Mouse (Mus musculus): ENCODE measurements around the gene 2610028H24Rik. TPM values are rescaled to one million over a fixed set of nuclear protein-coding genes. Genes with fewer than 3 reads are reported as not detected.

Gene 2610028H24Rik
- total and polyA plus RNA-seq, 2 experiments: not detected

DNA sequence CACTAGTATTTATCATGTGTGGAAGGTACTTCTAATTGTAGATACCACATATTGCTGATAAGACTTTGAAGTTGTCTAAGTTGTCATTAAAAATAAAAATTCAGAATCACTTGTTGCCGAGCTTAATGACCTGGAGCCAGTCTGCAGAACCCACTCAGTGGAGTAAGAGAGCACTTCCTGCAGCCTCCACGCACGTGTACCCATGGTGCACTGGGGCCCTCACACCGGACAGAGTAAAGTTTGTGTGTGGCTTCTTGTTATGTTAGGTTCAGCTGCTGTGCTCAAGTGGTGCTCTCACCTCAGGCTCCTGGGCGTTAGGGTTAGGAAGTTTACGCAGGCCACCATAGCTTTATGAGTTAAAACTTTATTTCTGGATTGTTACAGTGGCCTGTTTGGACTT lies 46.6 kb downstream of the 2610028H24Rik start:
- WGBS: 93% methylated on average over 6 of the region's 6 CpGs
- Histone ChIP-seq H3K4me1 (ENCODE audit: control insufficient read depth, insufficient read depth, low read length) (no peaks in the 10 kb centered on the region), H3K4me3 (ENCODE audit: insufficient read depth, low read depth, low read length) (no peak overlapping the region), H3K79me2 (ENCODE audit: control insufficient read depth, insufficient read depth, low read length) (no peaks in the 10 kb centered on the region), H3K9ac (ENCODE audit: low read depth, low read length) (no peak overlapping the region), H3K27me3 (ENCODE audit: control insufficient read depth, insufficient read depth, low read length) (no peaks in the 10 kb centered on the region), H3K27ac (replicated peaks; ENCODE audit: insufficient read depth, low read depth, low read length) (no peak overlapping the region), H3K36me3 (ENCODE audit: control insufficient read depth, insufficient read depth, low read length) (peaks cover 52% of the 10 kb centered on the region)
- TF ChIP-seq POLR2A (IDR thresholded peaks at IDR 0.05; ENCODE audit: extremely low read depth, insufficient read depth, low read length) (no peak), CTCF (IDR thresholded peaks at IDR 0.05; ENCODE audit: low read depth, low read length) (no peak)
- DNase-seq (ENCODE audit: extremely low read depth, low read depth, low spot score): no peak

DNA sequence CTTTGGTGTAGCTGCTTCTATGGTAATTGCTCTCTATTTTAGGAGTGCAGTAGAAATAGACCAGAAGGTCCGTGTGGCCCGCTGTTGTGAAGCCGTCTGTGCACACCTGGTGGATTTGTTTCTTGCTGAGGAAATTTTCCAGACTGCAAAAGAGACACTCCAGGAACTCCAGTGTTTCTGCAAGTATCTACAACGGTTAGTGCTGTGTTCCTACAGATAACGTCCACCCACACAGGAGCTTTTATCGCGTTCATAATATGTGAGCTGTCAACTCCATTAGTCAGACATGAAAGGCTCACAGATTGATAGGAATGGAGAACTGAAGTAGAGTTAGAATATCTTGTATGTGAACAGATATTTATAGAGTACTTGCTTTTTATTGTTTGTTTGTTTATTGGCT lies 47.5 kb downstream of the 2610028H24Rik start:
- H3K9ac ChIP-seq (ENCODE audit: low read depth, low read length): no peak overlapping the region
- H3K27me3 ChIP-seq (ENCODE audit: control insufficient read depth, insufficient read depth, low read length): no peaks in the 10 kb centered on the region
- no peak overlapping the region for H3K27ac ChIP-seq (replicated peaks; ENCODE audit: insufficient read depth, low read depth, low read length)
- no peak overlapping the region for H3K4me3 ChIP-seq (ENCODE audit: insufficient read depth, low read depth, low read length)
- TF ChIP-seq CTCF (IDR thresholded peaks at IDR 0.05; ENCODE audit: low read depth, low read length): no peak
- peaks cover 52% of the 10 kb centered on the region for H3K36me3 ChIP-seq (ENCODE audit: control insufficient read depth, insufficient read depth, low read length)
- DNase-seq (ENCODE audit: extremely low read depth, low read depth, low spot score): no peak
- H3K4me1 ChIP-seq (ENCODE audit: control insufficient read depth, insufficient read depth, low read length): peaks cover 4% of the 10 kb centered on the region; the same call in 1 of the 2 replicates
- WGBS: 95% methylated on average over 7 of the region's 7 CpGs
- H3K79me2 ChIP-seq (ENCODE audit: control insufficient read depth, insufficient read depth, low read length): no peaks in the 10 kb centered on the region

DNA sequence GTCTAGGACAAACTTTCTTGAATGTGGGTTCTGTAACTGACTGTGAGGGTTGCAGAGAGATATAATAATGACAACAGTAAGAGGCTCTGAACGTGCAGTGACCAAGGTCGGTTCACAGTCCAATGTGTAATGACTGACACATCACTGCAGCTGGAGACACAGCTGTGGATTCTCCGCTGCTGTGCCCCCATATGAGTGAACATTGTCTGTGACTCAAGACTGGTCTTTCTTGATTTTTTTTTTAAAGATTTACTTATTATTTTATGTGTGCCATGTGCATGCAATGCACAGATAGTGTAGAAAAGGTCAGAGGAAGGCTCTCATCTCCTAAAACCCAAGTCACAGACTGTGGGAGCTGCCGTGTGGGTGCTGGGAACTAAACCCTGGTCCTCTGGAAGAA lies 48.6 kb downstream of the 2610028H24Rik start:
- H3K9ac ChIP-seq (ENCODE audit: low read depth, low read length): no peak overlapping the region
- H3K27me3 ChIP-seq (ENCODE audit: control insufficient read depth, insufficient read depth, low read length): no peaks in the 10 kb centered on the region
- no peak for DNase-seq (ENCODE audit: extremely low read depth, low read depth, low spot score)
- no peak for TF ChIP-seq POLR2A (IDR thresholded peaks at IDR 0.05; ENCODE audit: extremely low read depth, insufficient read depth, low read length)
- TF ChIP-seq CTCF (IDR thresholded peaks at IDR 0.05; ENCODE audit: low read depth, low read length): no peak
- H3K27ac ChIP-seq (replicated peaks; ENCODE audit: insufficient read depth, low read depth, low read length): no peak overlapping the region
- H3K4me1 ChIP-seq (ENCODE audit: control insufficient read depth, insufficient read depth, low read length): peaks cover 5% of the 10 kb centered on the region; the same call in 1 of the 2 replicates
- H3K4me3 ChIP-seq (ENCODE audit: insufficient read depth, low read depth, low read length): no peak overlapping the region
- no peaks in the 10 kb centered on the region for H3K79me2 ChIP-seq (ENCODE audit: control insufficient read depth, insufficient read depth, low read length)
- WGBS: 90% methylated on average over 4 of the region's 4 CpGs
- H3K36me3 ChIP-seq (ENCODE audit: control insufficient read depth, insufficient read depth, low read length): peaks cover 55% of the 10 kb centered on the region

DNA sequence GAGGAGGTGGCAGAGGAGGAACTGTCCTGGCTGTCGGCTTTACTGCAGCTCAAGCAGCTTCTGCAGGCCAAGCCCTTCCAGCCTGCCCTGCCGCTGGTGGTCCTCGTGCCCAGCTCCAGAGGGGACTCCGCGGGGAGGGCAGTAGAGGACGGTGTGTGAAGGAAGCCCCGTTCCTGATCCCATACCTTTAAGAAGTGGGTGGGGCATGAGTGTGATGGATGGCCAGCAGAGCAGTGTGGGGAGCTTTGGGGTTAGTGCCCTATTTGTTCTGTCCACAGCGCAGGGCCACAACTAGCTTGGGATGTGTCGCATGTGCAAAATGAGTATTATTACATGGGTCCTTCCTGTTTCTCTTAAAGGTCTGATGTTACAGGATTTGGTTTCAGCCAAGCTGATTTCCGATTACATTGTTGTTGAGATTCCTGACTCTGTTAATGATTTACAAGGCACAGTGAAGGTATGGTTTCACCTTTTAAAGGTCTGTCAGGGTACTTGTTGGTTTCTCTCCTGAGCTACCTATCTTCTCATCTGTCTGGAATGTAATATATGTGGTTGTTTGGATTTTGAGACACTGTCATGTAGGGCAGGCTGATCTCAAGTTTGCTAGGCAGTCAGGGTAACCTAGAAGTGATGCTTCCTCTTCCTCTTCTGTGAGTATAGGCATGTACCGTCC lies 55.5 kb downstream of the 2610028H24Rik start:
- no peak for DNase-seq (ENCODE audit: extremely low read depth, low read depth, low spot score)
- H3K27ac ChIP-seq (replicated peaks; ENCODE audit: insufficient read depth, low read depth, low read length): no peak overlapping the region
- H3K9ac ChIP-seq (ENCODE audit: low read depth, low read length): no peak overlapping the region
- peaks cover 5% of the 10 kb centered on the region; the same call in 1 of the 2 replicates for H3K4me1 ChIP-seq (ENCODE audit: control insufficient read depth, insufficient read depth, low read length)
- no peaks in the 10 kb centered on the region for H3K27me3 ChIP-seq (ENCODE audit: control insufficient read depth, insufficient read depth, low read length)
- H3K79me2 ChIP-seq (ENCODE audit: control insufficient read depth, insufficient read depth, low read length): no peaks in the 10 kb centered on the region
- H3K4me3 ChIP-seq (ENCODE audit: insufficient read depth, low read depth, low read length): no peak overlapping the region
- no peak for TF ChIP-seq POLR2A (IDR thresholded peaks at IDR 0.05; ENCODE audit: extremely low read depth, insufficient read depth, low read length)
- no peak for TF ChIP-seq CTCF (IDR thresholded peaks at IDR 0.05; ENCODE audit: low read depth, low read length)
- WGBS: 71% methylated on average over 11 of the region's 11 CpGs
- H3K36me3 ChIP-seq (ENCODE audit: control insufficient read depth, insufficient read depth, low read length): peaks cover 49% of the 10 kb centered on the region

DNA sequence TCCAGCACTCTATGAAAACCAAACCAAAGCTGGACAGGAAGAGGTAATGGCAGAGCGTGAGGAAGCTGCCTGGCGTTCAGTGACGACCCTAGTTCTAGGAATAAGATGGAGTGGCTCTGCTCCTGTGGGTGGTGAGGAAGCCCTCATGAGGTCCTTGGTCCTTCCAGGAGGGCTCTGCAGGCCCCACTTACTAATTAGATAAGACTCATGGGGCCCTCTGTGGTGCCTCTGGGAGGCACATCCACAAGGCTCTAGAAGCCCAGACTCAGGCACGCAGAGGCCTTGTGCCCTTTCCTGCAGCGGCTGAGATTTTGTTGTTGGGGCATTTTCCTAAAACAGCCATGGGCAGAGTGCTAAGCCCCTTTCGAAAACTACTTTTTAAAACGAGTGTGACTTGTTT lies 57.0 kb downstream of the 2610028H24Rik start:
- Histone ChIP-seq H3K36me3 (ENCODE audit: control insufficient read depth, insufficient read depth, low read length) (peaks cover 42% of the 10 kb centered on the region), H3K4me3 (ENCODE audit: insufficient read depth, low read depth, low read length) (no peak overlapping the region), H3K4me1 (ENCODE audit: control insufficient read depth, insufficient read depth, low read length) (peaks cover 5% of the 10 kb centered on the region; the same call in 1 of the 2 replicates), H3K27me3 (ENCODE audit: control insufficient read depth, insufficient read depth, low read length) (no peaks in the 10 kb centered on the region), H3K27ac (replicated peaks; ENCODE audit: insufficient read depth, low read depth, low read length) (no peak overlapping the region), H3K79me2 (ENCODE audit: control insufficient read depth, insufficient read depth, low read length) (no peaks in the 10 kb centered on the region), H3K9ac (ENCODE audit: low read depth, low read length) (no peak overlapping the region)
- TF ChIP-seq CTCF (IDR thresholded peaks at IDR 0.05; ENCODE audit: low read depth, low read length) (no peak), POLR2A (IDR thresholded peaks at IDR 0.05; ENCODE audit: extremely low read depth, insufficient read depth, low read length) (no peak)
- 90% methylated on average over 7 of the region's 7 CpGs for WGBS
- no peak for DNase-seq (ENCODE audit: extremely low read depth, low read depth, low spot score)

Other genes starting within 250 kb of the 2610028H24Rik start
- 1.1 TPM in 2 replicates for gene Prmt2, start 211.2 kb upstream of the 2610028H24Rik start, total RNA-seq (2014; rRNA removed)
- 0.73 and 1.4 TPM in 2 replicates for gene Prmt2, start 211.2 kb upstream of the 2610028H24Rik start, polyA plus RNA-seq (2012; rRNA removed)
- 0.09 and 0.13 TPM in 2 replicates for gene S100b, start 195.2 kb upstream of the 2610028H24Rik start, total RNA-seq (2014; rRNA removed)
- not detected in 2 replicates for gene S100b, start 195.2 kb upstream of the 2610028H24Rik start, polyA plus RNA-seq (2012; rRNA removed)
- gene Dip2a, start 103.8 kb upstream of the 2610028H24Rik start, total RNA-seq (2014; rRNA removed): 2.0 and 2.6 TPM in 2 replicates
- gene Dip2a, start 103.8 kb upstream of the 2610028H24Rik start, polyA plus RNA-seq (2012; rRNA removed): 1.6 and 1.7 TPM in 2 replicates
- not detected in 2 replicates for gene AC141477.1, start 8.6 kb upstream of the 2610028H24Rik start, total RNA-seq (2014; rRNA removed)
- gene AC141477.1, start 8.6 kb upstream of the 2610028H24Rik start, polyA plus RNA-seq (2012; rRNA removed): not detected in 2 replicates
- 6.1 and 7.0 TPM in 2 replicates for gene Pcnt, start 6.3 kb upstream of the 2610028H24Rik start, total RNA-seq (2014; rRNA removed)
- gene Pcnt, start 6.3 kb upstream of the 2610028H24Rik start, polyA plus RNA-seq (2012; rRNA removed): 3.6 and 5.1 TPM in 2 replicates
- gene Mcm3ap, start 19.8 kb downstream of the 2610028H24Rik start, total RNA-seq (2014; rRNA removed): 11.4 and 14.4 TPM in 2 replicates
- gene Mcm3ap, start 19.8 kb downstream of the 2610028H24Rik start, polyA plus RNA-seq (2012; rRNA removed): 8.8 and 13.6 TPM in 2 replicates
- gene Ybey, start 20.0 kb downstream of the 2610028H24Rik start, total RNA-seq (2014; rRNA removed): 2.9 and 3.0 TPM in 2 replicates
- 2.1 and 2.6 TPM in 2 replicates for gene Ybey, start 20.0 kb downstream of the 2610028H24Rik start, polyA plus RNA-seq (2012; rRNA removed)
- gene Lss, start 82.5 kb downstream of the 2610028H24Rik start, total RNA-seq (2014; rRNA removed): 42.6 and 53.4 TPM in 2 replicates
- gene Lss, start 82.5 kb downstream of the 2610028H24Rik start, polyA plus RNA-seq (2012; rRNA removed): 45.7 and 62.6 TPM in 2 replicates
- not detected in 2 replicates for gene Spatc1l, start 113.2 kb downstream of the 2610028H24Rik start, total RNA-seq (2014; rRNA removed)
- 0.13 and 0.14 TPM in 2 replicates for gene Spatc1l, start 113.2 kb downstream of the 2610028H24Rik start, polyA plus RNA-seq (2012; rRNA removed)
- gene Ftcd, start 126.6 kb downstream of the 2610028H24Rik start, total RNA-seq (2014; rRNA removed): 335 and 349 TPM in 2 replicates
- 526 and 676 TPM in 2 replicates for gene Ftcd, start 126.6 kb downstream of the 2610028H24Rik start, polyA plus RNA-seq (2012; rRNA removed)
- 1.8 and 2.9 TPM in 2 replicates for gene Col6a2, start 174.5 kb downstream of the 2610028H24Rik start, total RNA-seq (2014; rRNA removed)
- 3.2 and 3.6 TPM in 2 replicates for gene Col6a2, start 174.5 kb downstream of the 2610028H24Rik start, polyA plus RNA-seq (2012; rRNA removed)